Mouse (Mus musculus) megakaryocyte, embryonic 14.5 days (primary cell): ENCODE results near the gene Itgb1bp1. TPM values are rescaled to one million over a fixed set of nuclear protein-coding genes. Genes with fewer than 3 reads are reported as not detected.

Source experiments
- H3K27me3 ChIP-seq: replicated peaks from 2 replicates; pipeline ENCODE3; 2012; ENCODE audit warnings: inconsistent platforms
- H3K36me3 ChIP-seq: replicated peaks from 2 replicates; pipeline ENCODE3; 2012; ENCODE audit warnings: low read length, inconsistent platforms, mixed read lengths
- H3K4me1 ChIP-seq: 2 replicates; pipeline ENCODE4 v1.6.1; 2012; ENCODE audit warnings: inconsistent platforms
- H3K4me3 ChIP-seq: replicated peaks from 2 replicates; pipeline ENCODE3; 2012; ENCODE audit warnings: moderate library complexity, mild to moderate bottlenecking, inconsistent platforms
- H3K9me3 ChIP-seq: 2 replicates; pipeline ENCODE4 v1.6.1; 2012; ENCODE audit warnings: inconsistent platforms
- FLI1 ChIP-seq: IDR thresholded peaks from 2 replicates; pipeline ENCODE4 v1.6.1; 2012; ENCODE audit warnings: low read length, inconsistent platforms, mixed read lengths
- GATA1 ChIP-seq: IDR thresholded peaks from 3 replicates; pipeline ENCODE4 v1.6.1; 2012; ENCODE audit warnings: mixed read lengths, low read length, inconsistent platforms, borderline replicate concordance
- polyA plus RNA-seq: library from polyadenylated mRNA; stranded (reverse); fragments of >175 nt; gene quantifications from 2 replicates; pipeline ENCODE4 v1.2.3, GENCODE M21; 2012; ENCODE audit warnings: low replicate concordance; ENCODE audit not compliant: insufficient read depth

Gene Itgb1bp1
- polyA plus RNA-seq, 1 experiment = 19.5 TPM

- H3K9me3 ChIP-seq = no peaks in the 10 kb centered on the region
- peaks cover 71% of the 10 kb centered on the region for H3K36me3 ChIP-seq
- TF ChIP-seq FLI1 (no peak), GATA1 (no peak)
- no peaks in the 10 kb centered on the region for H3K27me3 ChIP-seq
- peak overlapping the region; percentile 75 for H3K4me3 ChIP-seq
- peaks cover 91% of the 10 kb centered on the region for H3K4me1 ChIP-seq
Observed at GRCm38 (mm10) chr12:21226316-21226715, 59.8 kb downstream of the Itgb1bp1 start.

DNA sequence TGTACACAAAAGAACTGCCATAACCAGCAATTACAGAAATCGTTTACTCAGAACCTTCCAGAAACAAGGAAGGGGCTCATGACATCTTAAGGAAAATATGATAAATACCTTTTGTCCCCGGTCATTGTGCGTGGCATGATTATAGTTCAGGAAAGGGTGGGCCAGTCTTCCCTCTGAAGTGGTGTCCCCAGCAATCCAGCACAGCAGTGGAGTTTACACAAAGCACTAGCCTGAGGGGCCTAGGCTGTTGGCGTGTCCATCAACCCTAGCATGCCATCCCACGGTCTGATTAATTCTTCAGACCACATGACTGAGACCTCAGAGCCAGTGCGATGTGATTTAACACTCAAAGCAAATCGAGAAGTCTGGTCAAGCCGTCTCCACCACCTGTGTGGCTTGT is 60.7 kb downstream of the Itgb1bp1 start:
- Histone ChIP-seq H3K4me3 (peak overlapping the region; percentile 53), H3K4me1 (peaks cover 91% of the 10 kb centered on the region), H3K36me3 (peaks cover 71% of the 10 kb centered on the region), H3K27me3 (no peaks in the 10 kb centered on the region), H3K9me3 (no peaks in the 10 kb centered on the region)
- TF ChIP-seq FLI1 (no peak), GATA1 (no peak)

DNA sequence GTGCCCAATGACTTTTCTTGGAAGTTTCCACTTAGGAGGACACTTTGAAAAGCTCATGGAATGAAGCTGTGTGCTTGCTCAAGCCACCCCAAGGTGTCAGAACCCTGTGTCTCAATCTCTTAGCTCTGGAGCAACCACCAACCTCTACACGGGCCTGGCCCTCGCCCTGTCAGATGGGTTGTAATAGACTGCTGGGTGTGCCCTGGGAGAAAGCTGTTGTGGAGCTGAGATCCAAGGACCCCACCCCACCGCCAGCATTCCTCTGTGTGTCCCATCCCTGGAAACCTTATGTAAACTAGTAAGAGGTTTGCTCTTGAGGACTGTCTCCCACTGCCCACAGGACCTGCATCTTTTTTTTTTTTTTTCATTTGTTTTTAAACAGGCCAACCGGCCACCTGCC is 62.2 kb downstream of the Itgb1bp1 start:
- TF ChIP-seq GATA1 (no peak), FLI1 (no peak)
- peaks cover 63% of the 10 kb centered on the region for H3K36me3 ChIP-seq
- H3K27me3 ChIP-seq = no peaks in the 10 kb centered on the region
- no peak overlapping the region for H3K4me3 ChIP-seq
- peaks cover 82% of the 10 kb centered on the region for H3K4me1 ChIP-seq
- H3K9me3 ChIP-seq = no peaks in the 10 kb centered on the region

DNA sequence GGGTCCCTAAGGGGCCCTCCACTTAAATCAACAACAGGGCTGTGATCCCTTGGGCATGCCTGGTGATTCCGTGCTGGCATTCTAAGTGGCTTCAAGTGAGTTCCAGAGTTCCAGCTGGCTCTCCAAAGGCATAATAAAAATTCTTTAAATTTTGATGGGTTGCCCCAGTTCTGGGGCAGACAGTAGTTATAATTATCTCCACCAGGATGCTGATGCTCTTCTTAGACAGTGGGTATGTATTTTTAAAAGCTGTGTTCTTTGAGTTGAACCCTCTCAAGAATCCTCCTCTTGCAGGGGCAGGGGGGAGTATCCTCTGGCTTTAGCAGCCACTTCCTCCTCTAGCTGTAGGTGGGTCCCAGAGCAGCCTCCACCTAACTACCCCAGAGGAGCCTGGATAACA is 65.5 kb downstream of the Itgb1bp1 start:
- no peaks in the 10 kb centered on the region for H3K27me3 ChIP-seq
- TF ChIP-seq FLI1 (no peak), GATA1 (no peak)
- H3K9me3 ChIP-seq = no peaks in the 10 kb centered on the region
- peaks cover 76% of the 10 kb centered on the region for H3K4me1 ChIP-seq
- peaks cover 87% of the 10 kb centered on the region for H3K36me3 ChIP-seq
- H3K4me3 ChIP-seq = no peak overlapping the region

DNA sequence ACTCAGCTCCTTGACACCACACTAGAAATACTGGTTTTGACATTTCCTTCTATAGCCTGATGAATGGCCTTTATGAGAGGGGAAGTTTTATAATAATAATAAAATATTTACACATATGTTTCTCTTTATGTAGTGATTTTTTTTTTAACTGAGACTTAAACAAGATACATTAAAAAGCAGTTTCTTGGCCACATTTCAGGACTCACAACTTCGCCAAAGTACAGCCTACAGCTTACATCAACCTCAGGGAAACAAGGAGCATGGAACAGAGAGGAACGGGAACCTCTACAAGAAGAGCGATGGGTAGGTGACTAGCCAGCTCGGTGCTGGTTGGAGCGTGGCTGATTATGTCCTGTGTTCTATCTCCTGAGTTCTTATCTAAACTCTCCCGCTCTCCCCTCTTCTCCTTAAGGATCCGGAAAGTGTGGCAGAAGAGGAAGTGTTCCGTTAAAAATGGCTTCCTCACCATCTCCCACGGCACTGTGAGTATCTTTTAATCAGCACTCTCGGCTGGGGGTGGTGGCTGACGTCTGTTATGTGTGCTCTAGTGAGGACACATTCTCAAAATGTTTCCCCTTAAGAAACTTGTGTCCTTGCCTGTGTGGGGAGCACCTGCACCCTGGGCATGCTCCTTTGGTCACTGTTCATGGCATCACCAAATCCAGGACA is 68.2 kb downstream of the Itgb1bp1 start:
- no peaks in the 10 kb centered on the region for H3K27me3 ChIP-seq
- peaks cover 90% of the 10 kb centered on the region for H3K36me3 ChIP-seq
- H3K4me1 ChIP-seq = peaks cover 82% of the 10 kb centered on the region
- TF ChIP-seq FLI1 (no peak), GATA1 (no peak)
- no peaks in the 10 kb centered on the region for H3K9me3 ChIP-seq
- no peak overlapping the region for H3K4me3 ChIP-seq

DNA sequence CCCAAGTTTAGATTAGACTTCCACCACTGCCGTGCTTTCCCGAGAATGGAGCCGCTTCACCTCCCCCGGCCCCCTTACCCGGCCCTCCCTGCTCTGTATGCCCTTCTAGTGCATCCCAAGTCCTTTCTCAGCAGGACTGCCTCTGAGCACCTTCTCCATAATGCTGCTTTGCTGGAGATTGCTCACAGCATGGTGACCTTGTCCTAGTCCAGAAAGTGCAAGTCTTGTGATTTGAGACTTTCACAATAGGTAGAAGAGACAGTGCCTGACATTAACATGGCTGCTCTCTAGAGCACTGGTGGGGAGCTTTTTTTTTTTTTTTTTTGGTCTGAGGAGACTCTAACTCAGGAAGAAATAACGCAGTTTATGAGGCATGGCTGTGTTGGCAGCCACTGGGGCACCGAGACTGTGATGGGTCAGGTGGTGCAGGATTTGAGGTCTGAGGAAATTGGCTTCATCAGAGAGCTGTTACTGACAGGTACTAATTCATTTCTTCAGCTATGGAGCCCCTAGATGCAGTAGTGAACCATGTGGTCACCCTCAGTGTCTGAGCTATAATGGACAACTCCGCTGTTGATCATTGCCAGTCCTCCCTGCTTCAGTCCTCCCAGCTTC is 71.4 kb downstream of the Itgb1bp1 start:
- Histone ChIP-seq H3K36me3 (peaks cover 79% of the 10 kb centered on the region), H3K4me3 (no peak overlapping the region), H3K4me1 (peaks cover 76% of the 10 kb centered on the region), H3K27me3 (no peaks in the 10 kb centered on the region), H3K9me3 (no peaks in the 10 kb centered on the region)
- no peak for TF ChIP-seq FLI1

GRCm38 (mm10) chr12:21212876-21213275 is 73.2 kb downstream of the Itgb1bp1 start:
- Histone ChIP-seq H3K4me3 (no peak overlapping the region), H3K9me3 (no peaks in the 10 kb centered on the region), H3K36me3 (peaks cover 83% of the 10 kb centered on the region), H3K4me1 (peaks cover 89% of the 10 kb centered on the region), H3K27me3 (no peaks in the 10 kb centered on the region)
- TF ChIP-seq FLI1 (no peak), GATA1 (no peak)

DNA sequence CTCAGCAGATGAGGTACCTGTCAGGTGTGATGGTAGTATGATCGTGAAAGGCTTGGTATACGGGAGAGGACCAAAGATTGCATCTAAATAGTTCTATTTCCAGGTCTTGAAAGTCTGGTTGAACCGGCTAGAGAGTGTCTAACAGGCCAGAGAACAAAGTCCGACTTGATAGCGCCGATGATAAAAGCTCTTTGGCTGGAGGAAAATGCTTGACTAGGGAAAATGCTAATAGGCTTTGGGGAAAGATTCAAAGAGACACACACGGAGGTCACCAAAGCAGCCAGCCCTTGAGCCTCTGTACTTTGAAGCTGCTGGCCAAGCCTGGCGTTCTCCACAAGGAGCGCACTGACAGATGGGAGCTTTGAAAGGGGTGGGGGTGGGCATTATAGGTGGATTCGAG is 76.8 kb downstream of the Itgb1bp1 start:
- H3K9me3 ChIP-seq = no peaks in the 10 kb centered on the region
- peaks cover 81% of the 10 kb centered on the region for H3K36me3 ChIP-seq
- H3K4me1 ChIP-seq = peaks cover 90% of the 10 kb centered on the region
- H3K4me3 ChIP-seq = no peak overlapping the region
- no peak for TF ChIP-seq FLI1
- TF ChIP-seq GATA1 = no peak
- H3K27me3 ChIP-seq = no peaks in the 10 kb centered on the region

- H3K27me3 ChIP-seq = no peaks in the 10 kb centered on the region
- peaks cover 81% of the 10 kb centered on the region for H3K36me3 ChIP-seq
- TF ChIP-seq GATA1 (no peak), FLI1 (no peak)
- peaks cover 90% of the 10 kb centered on the region for H3K4me1 ChIP-seq
- H3K9me3 ChIP-seq = no peaks in the 10 kb centered on the region
- H3K4me3 ChIP-seq = peak overlapping the region; percentile 82
Observed at GRCm38 (mm10) chr12:21208172-21208795, 77.8 kb downstream of the Itgb1bp1 start.

- Histone ChIP-seq H3K9me3 (no peaks in the 10 kb centered on the region), H3K36me3 (peaks cover 81% of the 10 kb centered on the region), H3K4me3 (peak overlapping the region; percentile 15), H3K4me1 (peaks cover 92% of the 10 kb centered on the region), H3K27me3 (no peaks in the 10 kb centered on the region)
- TF ChIP-seq GATA1 = no peak
- TF ChIP-seq FLI1 = no peak
Observed at GRCm38 (mm10) chr12:21207422-21207821, 78.7 kb downstream of the Itgb1bp1 start.
